Mouse (Mus musculus): ENCODE measurements around the gene Fgfr2.

Gene Fgfr2

DNA sequence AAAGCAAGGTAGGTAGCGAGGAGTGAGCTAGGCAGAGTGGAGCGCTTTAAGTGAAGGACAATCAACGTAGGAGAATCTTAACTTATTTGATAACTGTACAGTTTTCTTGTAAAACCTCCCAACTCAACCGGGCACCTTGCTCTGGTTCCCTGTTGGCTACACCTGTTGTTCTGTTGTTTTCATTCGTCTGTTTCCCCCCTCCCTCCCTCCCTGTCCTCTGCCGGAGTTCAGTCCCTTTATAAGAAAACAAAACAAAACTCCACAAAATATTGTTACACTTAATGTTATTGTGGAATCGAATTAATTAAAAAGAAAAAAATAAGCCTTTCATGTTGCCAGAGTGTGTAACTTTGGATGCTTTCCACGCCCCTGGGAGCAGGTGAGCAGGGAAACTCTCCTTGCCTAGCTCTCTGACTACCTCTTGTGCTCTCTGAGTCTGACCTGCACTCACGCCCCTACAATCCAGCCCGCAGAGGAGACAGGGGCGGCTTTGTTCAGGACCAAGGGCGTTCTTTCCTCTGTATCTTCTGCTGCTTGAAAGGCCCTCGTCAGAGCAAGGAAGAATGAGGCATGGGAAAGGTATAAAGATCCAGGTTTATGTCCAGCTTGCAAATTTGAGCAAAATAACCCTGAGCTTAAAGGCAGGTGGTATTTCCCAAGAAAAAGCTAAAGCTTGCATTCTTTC lies 1577.3 kb downstream of the Fgfr2 start:
- Histone ChIP-seq H3K9me3 (ENCODE audit: low read length) (no peaks in the 10 kb centered on the region), H3K36me3 (ENCODE audit: insufficient read depth, low read length) (no peaks in the 10 kb centered on the region), H3K27me3 (ENCODE audit: insufficient read depth, low read length) (peaks cover 96% of the 10 kb centered on the region), H3K4me1 (replicated peaks; ENCODE audit: low read depth, low read length) (peaks cover 39% of the 10 kb centered on the region), H3K4me3 (replicated peaks; ENCODE audit: low read length) (no peak overlapping the region)
- TF ChIP-seq POU5F1 (IDR thresholded peaks at IDR 0.05; ENCODE audit: borderline replicate concordance, low read length) = no peak

DNA sequence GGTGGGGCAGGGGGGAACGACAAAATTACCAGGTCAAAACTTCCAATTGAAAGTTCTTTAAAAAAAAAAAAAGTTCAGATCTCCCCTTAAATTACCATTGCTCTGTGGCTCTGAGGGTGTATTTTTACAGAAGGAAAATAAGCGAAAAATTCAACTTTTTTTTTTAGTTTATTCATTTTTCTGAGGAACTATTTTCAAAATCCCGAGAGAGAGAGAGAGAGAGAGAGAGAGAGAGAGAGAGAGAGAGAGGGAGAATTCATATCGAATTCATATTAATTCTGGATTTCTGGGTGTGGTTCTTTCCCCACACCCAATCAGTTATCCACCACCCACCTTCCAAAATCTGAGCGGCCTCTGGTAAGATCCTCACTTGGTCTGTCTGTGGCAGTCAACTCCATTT lies 1578.3 kb downstream of the Fgfr2 start:
- H3K9me3 ChIP-seq (ENCODE audit: low read length) = no peaks in the 10 kb centered on the region
- H3K27me3 ChIP-seq (ENCODE audit: insufficient read depth, low read length) = peaks cover 95% of the 10 kb centered on the region
- H3K4me3 ChIP-seq (replicated peaks; ENCODE audit: low read length) = no peak overlapping the region
- peaks cover 37% of the 10 kb centered on the region for H3K4me1 ChIP-seq (replicated peaks; ENCODE audit: low read depth, low read length)
- TF ChIP-seq POU5F1 (IDR thresholded peaks at IDR 0.05; ENCODE audit: borderline replicate concordance, low read length) = no peak
- H3K36me3 ChIP-seq (ENCODE audit: insufficient read depth, low read length) = no peaks in the 10 kb centered on the region

DNA sequence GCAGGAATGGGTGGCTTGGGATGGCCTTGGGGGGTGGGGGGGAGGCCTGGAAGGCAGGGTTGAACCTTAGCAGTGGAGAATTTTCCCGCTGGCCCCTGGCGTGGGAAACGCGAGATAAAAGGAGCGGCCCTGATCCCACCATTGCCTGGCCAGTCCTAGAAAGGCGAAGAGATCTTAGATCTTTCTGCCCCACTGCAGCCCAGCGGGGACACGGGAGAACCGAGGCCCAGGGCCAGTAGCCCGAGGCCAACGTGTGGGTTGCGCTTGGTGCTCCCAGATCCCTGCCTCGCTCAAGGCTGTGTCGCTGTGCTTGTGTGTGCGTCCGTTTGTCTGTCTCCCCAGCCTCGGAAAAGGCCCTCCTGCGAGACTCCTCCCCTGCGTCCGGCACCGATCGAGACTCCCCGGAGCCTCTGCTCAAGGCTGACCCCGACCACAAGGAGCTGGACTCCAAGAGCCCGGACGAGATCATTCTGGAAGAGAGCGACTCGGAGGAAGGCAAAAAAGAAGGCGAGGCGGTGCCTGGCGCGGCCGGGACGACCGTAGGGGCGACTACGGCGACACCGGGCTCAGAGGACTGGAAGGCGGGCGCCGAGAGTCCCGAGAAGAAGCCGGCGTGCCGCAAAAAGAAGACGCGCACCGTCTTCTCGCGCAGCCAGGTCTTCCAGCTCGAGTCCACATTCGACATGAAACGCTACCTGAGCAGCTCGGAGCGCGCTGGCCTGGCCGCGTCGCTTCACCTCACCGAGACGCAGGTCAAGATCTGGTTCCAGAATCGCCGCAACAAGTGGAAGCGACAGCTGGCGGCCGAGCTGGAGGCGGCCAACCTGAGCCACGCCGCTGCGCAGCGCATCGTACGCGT lies 1579.3 kb downstream of the Fgfr2 start:
- Histone ChIP-seq H3K4me1 (replicated peaks; ENCODE audit: low read depth, low read length) (peaks cover 30% of the 10 kb centered on the region), H3K9me3 (ENCODE audit: low read length) (no peaks in the 10 kb centered on the region), H3K4me3 (replicated peaks; ENCODE audit: low read length) (peak overlapping the region; percentile 81), H3K27me3 (ENCODE audit: insufficient read depth, low read length) (peaks cover 92% of the 10 kb centered on the region), H3K36me3 (ENCODE audit: insufficient read depth, low read length) (no peaks in the 10 kb centered on the region)
- TF ChIP-seq NANOG (IDR thresholded peaks at IDR 0.05; ENCODE audit: borderline replicate concordance, low read length) (no peak), POU5F1 (IDR thresholded peaks at IDR 0.05; ENCODE audit: borderline replicate concordance, low read length) (no peak), CTCF (conservative IDR thresholded peaks at IDR 0.05; ENCODE audit: low read length) (no peak)

DNA sequence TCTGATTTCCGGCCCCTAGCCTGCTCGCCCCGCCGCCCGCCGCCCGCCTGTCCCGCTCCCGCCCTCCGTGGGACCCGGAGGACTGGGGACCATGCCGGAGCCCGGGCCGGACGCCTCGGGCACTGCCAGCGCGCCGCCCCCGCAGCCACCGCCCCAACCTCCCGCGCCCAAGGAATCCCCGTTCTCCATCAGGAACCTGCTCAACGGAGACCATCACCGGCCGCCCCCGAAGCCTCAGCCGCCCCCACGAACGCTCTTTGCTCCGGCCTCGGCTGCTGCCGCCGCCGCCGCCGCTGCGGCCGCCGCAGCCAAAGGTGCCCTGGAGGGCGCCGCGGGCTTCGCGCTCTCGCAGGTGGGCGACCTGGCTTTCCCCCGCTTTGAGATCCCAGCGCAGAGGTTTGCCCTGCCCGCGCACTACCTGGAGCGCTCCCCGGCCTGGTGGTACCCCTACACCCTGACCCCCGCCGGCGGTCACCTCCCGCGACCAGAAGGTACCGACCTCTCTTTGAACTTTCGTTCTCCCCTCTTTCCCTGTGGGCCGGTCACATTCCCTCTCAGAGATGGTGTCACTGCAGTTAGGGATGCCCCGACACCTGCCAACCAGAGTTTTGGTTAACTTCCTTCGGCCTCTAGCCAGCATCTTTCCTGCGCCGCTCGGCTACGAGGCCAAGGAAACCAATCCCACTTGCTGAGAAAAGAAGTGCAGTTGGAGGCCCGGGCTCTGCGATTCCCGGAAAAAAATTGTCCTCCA lies 1580.1 kb downstream of the Fgfr2 start:
- no peaks in the 10 kb centered on the region for H3K9me3 ChIP-seq (ENCODE audit: low read length)
- H3K27me3 ChIP-seq (ENCODE audit: insufficient read depth, low read length) = peaks cover 91% of the 10 kb centered on the region
- no peak for TF ChIP-seq POU5F1 (IDR thresholded peaks at IDR 0.05; ENCODE audit: borderline replicate concordance, low read length)
- TF ChIP-seq CTCF (conservative IDR thresholded peaks at IDR 0.05; ENCODE audit: low read length) = no peak
- no peak for TF ChIP-seq NANOG (IDR thresholded peaks at IDR 0.05; ENCODE audit: borderline replicate concordance, low read length)

DNA sequence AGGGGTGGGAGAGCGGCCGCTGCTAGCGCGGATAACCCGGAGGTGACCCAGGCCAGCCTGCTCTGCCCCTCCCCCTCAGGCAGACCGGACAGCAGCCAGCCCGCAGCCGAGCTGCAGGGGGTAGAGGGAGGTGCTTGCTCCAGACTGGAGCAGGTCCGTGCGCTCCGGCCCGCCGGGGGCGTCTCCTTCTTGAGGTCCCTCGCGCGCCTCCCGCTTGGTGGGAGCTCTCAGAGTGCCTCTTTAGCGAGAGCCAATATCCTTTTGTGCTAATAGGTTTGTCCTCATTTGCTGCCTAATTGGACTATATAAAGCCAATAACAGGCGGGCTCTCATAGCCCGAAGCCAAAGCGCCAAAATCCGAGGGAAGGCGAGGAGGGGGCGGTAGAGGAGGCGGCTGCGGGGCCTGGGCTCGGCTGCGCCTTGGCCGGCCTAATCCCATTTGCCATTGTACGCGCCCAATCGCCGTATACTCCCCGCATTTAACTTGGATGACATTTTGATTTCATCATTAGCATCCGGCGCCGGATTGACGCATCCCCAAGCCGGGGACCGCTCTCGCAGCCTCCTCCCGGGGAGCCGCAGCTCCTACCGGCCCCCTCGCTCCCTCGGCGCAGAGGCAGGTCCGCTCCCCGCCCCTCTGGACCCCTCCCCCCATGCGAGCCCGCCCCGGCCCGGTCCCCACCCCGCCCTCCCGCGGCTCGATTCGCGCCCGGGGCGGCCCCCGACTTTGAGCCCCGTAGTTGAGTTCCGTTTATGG lies 1580.9 kb downstream of the Fgfr2 start, which contains the start of gene Hmx3:
TSS of gene Hmx3 (plus strand) at position 753 of the 757 bp plus-strand sequence.
- TF ChIP-seq CTCF (conservative IDR thresholded peaks at IDR 0.05; ENCODE audit: low read length) (no peak), NANOG (IDR thresholded peaks at IDR 0.05; ENCODE audit: borderline replicate concordance, low read length) (no peak), POU5F1 (IDR thresholded peaks at IDR 0.05; ENCODE audit: borderline replicate concordance, low read length) (no peak)
- H3K36me3 ChIP-seq (ENCODE audit: insufficient read depth, low read length) = no peaks in the 10 kb centered on the region
- H3K4me1 ChIP-seq (replicated peaks; ENCODE audit: low read depth, low read length) = peaks cover 30% of the 10 kb centered on the region
- peaks cover 90% of the 10 kb centered on the region for H3K27me3 ChIP-seq (ENCODE audit: insufficient read depth, low read length)
- H3K9me3 ChIP-seq (ENCODE audit: low read length) = no peaks in the 10 kb centered on the region
- peak within 1 kb of the TSS; percentile 81 for H3K4me3 ChIP-seq (replicated peaks; ENCODE audit: low read length)

More for the DNA sequence above, 1580.1 kb downstream of the Fgfr2 start:
- Histone ChIP-seq H3K4me1 (replicated peaks; ENCODE audit: low read depth, low read length) (peaks cover 30% of the 10 kb centered on the region), H3K36me3 (ENCODE audit: insufficient read depth, low read length) (no peaks in the 10 kb centered on the region), H3K4me3 (replicated peaks; ENCODE audit: low read length) (peak overlapping the region; percentile 81)

DNA sequence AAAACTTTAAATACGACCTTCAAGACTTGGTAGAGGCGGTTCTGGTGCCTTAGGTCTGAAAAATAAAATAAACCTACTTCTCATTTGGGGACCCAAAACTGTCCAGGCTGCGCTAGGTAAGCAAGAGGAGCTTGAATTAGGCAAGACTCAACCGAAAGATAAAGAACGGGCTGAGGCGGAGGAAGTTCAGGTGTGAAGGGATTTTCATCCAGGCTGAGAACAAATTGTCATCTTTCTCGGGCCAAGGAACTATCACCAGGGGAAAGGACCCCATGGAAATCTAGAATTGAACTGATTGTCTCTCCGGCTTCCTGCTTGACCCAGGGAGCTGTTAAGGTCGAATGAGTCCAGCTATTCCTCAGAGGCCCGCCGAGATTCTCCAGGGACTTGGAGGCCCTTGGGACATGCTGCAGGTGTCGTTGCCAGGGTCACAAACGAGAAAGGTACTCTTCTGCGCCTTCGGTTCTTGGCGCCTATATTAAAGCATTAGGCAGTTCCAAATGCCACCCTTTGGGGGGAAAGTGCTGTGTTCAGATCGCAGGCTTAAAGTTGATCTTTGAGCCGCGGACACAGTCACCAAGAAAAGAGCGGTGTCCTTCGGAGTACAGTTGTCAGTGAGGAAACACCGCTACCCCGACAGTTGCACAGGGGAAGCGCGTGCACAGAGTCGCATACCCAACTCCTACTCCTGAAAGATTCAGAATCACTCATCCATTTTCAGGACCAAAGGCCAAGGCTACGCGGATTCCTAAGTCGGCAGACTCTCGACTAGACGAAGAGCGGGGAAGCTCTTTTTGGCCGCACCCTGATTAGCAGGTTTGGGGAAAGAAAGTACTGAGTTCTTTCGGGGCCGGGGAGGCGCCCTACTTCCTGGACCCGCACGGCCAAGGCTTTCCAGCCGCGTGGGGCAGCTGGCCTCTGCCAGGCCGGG lies 1581.7 kb downstream of the Fgfr2 start:
- Histone ChIP-seq H3K4me1 (replicated peaks; ENCODE audit: low read depth, low read length) (peaks cover 30% of the 10 kb centered on the region), H3K36me3 (ENCODE audit: insufficient read depth, low read length) (no peaks in the 10 kb centered on the region), H3K27me3 (ENCODE audit: insufficient read depth, low read length) (peaks cover 89% of the 10 kb centered on the region), H3K4me3 (replicated peaks; ENCODE audit: low read length) (peak overlapping the region; percentile 81), H3K9me3 (ENCODE audit: low read length) (no peaks in the 10 kb centered on the region)
- no peak for TF ChIP-seq POU5F1 (IDR thresholded peaks at IDR 0.05; ENCODE audit: borderline replicate concordance, low read length)
- TF ChIP-seq NANOG (IDR thresholded peaks at IDR 0.05; ENCODE audit: borderline replicate concordance, low read length) = no peak
- no peak for TF ChIP-seq CTCF (conservative IDR thresholded peaks at IDR 0.05; ENCODE audit: low read length)

DNA sequence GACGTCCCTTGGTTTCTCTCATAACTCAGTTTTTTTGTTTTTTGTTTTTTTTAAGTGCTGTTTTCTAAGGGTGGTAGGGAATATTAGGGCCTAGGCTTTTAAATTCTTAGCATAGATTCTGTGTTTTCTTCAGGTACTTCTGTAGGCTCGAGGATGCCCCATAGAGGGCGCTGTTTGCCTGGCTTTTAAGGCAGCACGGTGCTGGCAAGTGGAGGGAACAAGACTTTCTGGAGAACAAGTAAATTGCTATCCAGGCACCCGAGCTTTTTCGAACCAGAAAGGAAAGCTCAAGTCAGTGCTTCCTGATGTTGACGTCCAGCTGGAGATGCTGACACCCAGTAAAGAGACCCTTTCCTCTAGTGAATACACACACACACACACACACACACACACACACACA lies 1583.2 kb downstream of the Fgfr2 start:
- H3K4me1 ChIP-seq (replicated peaks; ENCODE audit: low read depth, low read length) = peaks cover 26% of the 10 kb centered on the region
- peaks cover 80% of the 10 kb centered on the region for H3K27me3 ChIP-seq (ENCODE audit: insufficient read depth, low read length)
- no peaks in the 10 kb centered on the region for H3K36me3 ChIP-seq (ENCODE audit: insufficient read depth, low read length)
- TF ChIP-seq CTCF (conservative IDR thresholded peaks at IDR 0.05; ENCODE audit: low read length) (peak; percentile 89), POU5F1 (IDR thresholded peaks at IDR 0.05; ENCODE audit: borderline replicate concordance, low read length) (no peak)
- H3K4me3 ChIP-seq (replicated peaks; ENCODE audit: low read length) = no peak overlapping the region
- no peaks in the 10 kb centered on the region for H3K9me3 ChIP-seq (ENCODE audit: low read length)

Data from E14TG2a.4 (cell line).